Mouse (Mus musculus) megakaryocyte, adult 5-6 weeks (primary cell): ENCODE measurements around the gene Gm3043. TPM values are rescaled to one million over a fixed set of nuclear protein-coding genes. Genes with fewer than 3 reads are reported as not detected.
"Not testable (repeated sequence)": the region's sequence is repeated elsewhere in the genome, so short reads cannot be mapped to it uniquely, and the experiment has no call there.

Experiments used
- ATAC-seq: 2 replicates; pipeline ENCODE4 v1.8.0; 2016; ENCODE audit warnings: mild to moderate bottlenecking, inconsistent platforms; ENCODE audit not compliant: poor library complexity, severe bottlenecking
- total RNA-seq, 2 experiments: library from RNA; stranded (forward) in 1 of 2; stranded (reverse) in 1 of 2; fragments of 153-499, 151-499 nt in 1 of 2; fragments of 221-1000, 200-1000 nt in 1 of 2; gene quantifications; 2 replicates each; pipeline versions ENCODE4 v1.2.3 to v1.2.4; 2015 to 2017

Gene Gm3043
- total RNA-seq (2015) (not detected in 2 replicates), total RNA-seq (2017) (not detected in 2 replicates)

DNA sequence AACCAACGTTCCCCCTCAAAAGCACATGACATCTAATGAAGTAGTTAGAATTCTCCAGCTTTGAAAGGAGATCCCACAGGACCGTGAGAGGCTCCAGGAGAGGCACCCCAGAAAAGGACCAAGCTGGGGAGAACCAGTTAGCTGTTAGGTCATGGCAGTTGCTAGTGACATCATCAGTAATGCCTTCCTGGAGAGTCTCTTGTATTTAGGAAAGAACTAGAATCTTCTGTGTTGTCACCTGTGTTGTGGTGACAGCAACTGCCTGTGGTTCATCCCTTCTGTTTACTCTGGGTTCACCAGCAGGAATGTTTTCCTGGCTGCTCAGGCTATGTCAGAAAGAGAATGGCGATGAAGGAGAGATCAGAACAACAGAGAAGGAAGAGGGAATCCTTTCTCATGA lies at the start of gene Gm3043:
Gm3043 (plus strand) TSS at position 301 of the 400 bp plus-strand sequence.
- not testable (repeated sequence) for ATAC-seq

DNA sequence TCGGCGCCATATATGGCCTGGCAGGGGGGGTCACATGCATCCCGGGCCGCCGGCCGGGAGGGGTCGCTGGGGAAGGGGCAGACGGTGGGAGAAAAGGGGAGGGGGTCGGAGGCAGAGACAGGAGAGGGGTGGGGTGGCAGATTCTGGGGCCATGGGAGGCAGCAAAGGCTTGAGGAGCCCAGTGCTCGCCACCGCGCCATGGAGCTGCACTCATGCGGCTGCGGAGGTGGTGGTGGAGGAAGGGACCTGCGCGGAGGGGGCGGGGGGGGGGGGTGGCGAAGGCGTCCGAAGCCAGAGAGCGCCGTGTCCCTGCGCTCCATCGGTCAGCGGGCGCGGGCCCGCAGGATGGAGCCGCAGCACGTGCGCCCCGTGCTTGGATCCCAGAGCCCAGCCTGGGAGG lies 36.9 kb upstream of the Gm3043 start, which contains the start of gene Gm3020:
Gm3020 (plus strand) TSS at position 301 of the 400 bp plus-strand sequence.
- not testable (repeated sequence) for ATAC-seq

Other genes with a start within 250 kb of the Gm3043 start
- not detected in 2 replicates for gene Gm10408, start 239.4 kb upstream of the Gm3043 start, total RNA-seq (2015)
- not detected in 2 replicates for gene Gm10408, start 239.4 kb upstream of the Gm3043 start, total RNA-seq (2017)
- gene Gm3012, start 54.3 kb upstream of the Gm3043 start, total RNA-seq (2015), result not detected in 2 replicates
- gene Gm3012, start 54.3 kb upstream of the Gm3043 start, total RNA-seq (2017), result not detected in 2 replicates
- gene Gm3020, start 36.8 kb upstream of the Gm3043 start, total RNA-seq (2015), result not detected in 2 replicates
- not detected in 2 replicates for gene Gm3020, start 36.8 kb upstream of the Gm3043 start, total RNA-seq (2017)
- gene Gm3002, start 121.3 kb downstream of the Gm3043 start, total RNA-seq (2015), result not detected in 2 replicates
- not detected in 2 replicates for gene Gm3002, start 121.3 kb downstream of the Gm3043 start, total RNA-seq (2017)
- 0.11 TPM in 1 of 2 replicates, not detected in the other for gene Gm3033, start 157.5 kb downstream of the Gm3043 start, total RNA-seq (2015)
- gene Gm3033, start 157.5 kb downstream of the Gm3043 start, total RNA-seq (2017), result not detected in 2 replicates
- gene Gm2916, start 195.4 kb downstream of the Gm3043 start, total RNA-seq (2015), result not detected in 2 replicates
- not detected in 2 replicates for gene Gm2916, start 195.4 kb downstream of the Gm3043 start, total RNA-seq (2017)
- gene Gm3029, start 243.0 kb downstream of the Gm3043 start, total RNA-seq (2015), result not detected in 2 replicates
- gene Gm3029, start 243.0 kb downstream of the Gm3043 start, total RNA-seq (2017), result not detected in 2 replicates